Mouse (Mus musculus) forebrain, embryonic 10.5 days (tissue): ENCODE results near the gene Car4. TPM values are rescaled to one million over a fixed set of nuclear protein-coding genes. Genes with fewer than 3 reads are reported as not detected.
A peak's percentile ranks its signal among the peaks of the same experiment; 100 is the strongest.

ENCODE experiments used
- DNase-seq: peaks from one replicate; pipeline ENCODE4 v3.0.0-alpha.2; 2017; ENCODE audit warnings: low spot score; ENCODE audit errors: extremely low spot score
- H3K27ac ChIP-seq: fragments of 300-500 bp; sonication (generic); 2 replicates; pipeline ENCODE4 v1.5.1; 2016; ENCODE audit warnings: mild to moderate bottlenecking
- H3K27me3 ChIP-seq: fragments of 300-500 bp; sonication (generic); 2 replicates; pipeline ENCODE4 v1.6.1; 2016; ENCODE audit warnings: mild to moderate bottlenecking; ENCODE audit not compliant: poor library complexity, severe bottlenecking
- H3K36me3 ChIP-seq: fragments of 300-500 bp; sonication (generic); replicated peaks from 2 replicates; pipeline ENCODE4 v1.6.1; 2016; ENCODE audit warnings: mild to moderate bottlenecking, moderate library complexity
- H3K4me1 ChIP-seq: fragments of 300-500 bp; sonication (generic); 2 replicates; pipeline ENCODE4 v1.6.1; 2016
- H3K4me3 ChIP-seq: fragments of 300-500 bp; sonication (generic); 2 replicates; pipeline ENCODE4 v1.5.1; 2016; ENCODE audit warnings: mild to moderate bottlenecking, moderate library complexity
- H3K9me3 ChIP-seq: fragments of 300-500 bp; sonication (generic); 2 replicates; pipeline ENCODE4 v1.6.1; 2016; ENCODE audit warnings: mild to moderate bottlenecking, moderate library complexity
- WGBS: fragments of 180-500 bp; shearing (Covaris S2); methylation state at CpG from one replicate; pipeline ENCODE4 v1.1.7; 2016; 5-methylcytosine and 5-hydroxymethylcytosine counted together
- polyA plus RNA-seq: library from polyadenylated mRNA; unstranded; fragments of >200 nt; fragmentation: Nextera tagmentation; extraction: Ambion mirVana; gene quantifications from 2 replicates; pipeline ENCODE4 v1.2.1, GENCODE M21; 2016

Car4 gene
- 3.7 and 3.8 TPM in 2 replicates for polyA plus RNA-seq

DNA sequence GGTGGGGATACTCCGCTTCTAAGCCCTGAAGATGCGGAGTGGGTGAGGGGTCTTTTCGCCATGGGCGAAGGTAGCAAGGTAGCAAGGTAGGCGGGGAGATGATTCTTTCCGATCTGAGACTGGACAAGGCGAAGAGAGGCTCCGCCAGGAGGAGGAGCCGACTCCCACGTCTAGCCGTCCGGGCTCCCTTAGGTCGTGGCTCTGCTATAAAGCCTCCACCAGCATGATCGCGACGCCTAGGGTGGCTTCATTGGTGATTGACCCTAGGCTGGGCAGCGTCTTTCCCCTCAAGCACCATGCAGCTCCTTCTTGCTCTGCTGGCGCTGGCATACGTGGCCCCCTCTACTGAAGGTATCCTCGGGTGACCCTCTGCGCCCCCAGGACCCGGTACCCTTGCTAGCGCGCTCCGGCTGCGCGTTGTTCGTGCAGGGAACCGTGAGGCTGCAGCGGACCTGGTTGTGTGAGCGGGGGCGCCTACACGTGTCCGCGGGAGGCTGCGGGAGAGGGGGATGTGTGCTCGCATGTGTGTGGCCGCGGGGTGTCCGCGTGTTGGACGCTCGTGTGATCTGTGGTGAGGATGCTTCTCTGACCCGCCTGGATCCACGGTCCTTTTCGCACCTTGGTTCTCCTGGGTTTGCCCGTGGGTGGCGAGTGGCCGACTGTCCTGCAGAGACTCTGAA lies at the start of gene Car4:
Gene Car4 (plus strand): TSS at position 196 of the 680 bp plus-strand sequence.
- Histone ChIP-seq H3K9me3 (no peaks in the 10 kb centered on the region), H3K27ac (no peak within 1 kb of the TSS), H3K27me3 (peaks cover 55% of the 10 kb centered on the region), H3K4me3 (peak within 1 kb of the TSS; percentile 48), H3K36me3 (no peaks in the 10 kb centered on the region), H3K4me1 (peaks cover 42% of the 10 kb centered on the region)
- no peak for DNase-seq
- WGBS, result under 1% methylated on average over 49 of the region's 49 CpGs

DNA sequence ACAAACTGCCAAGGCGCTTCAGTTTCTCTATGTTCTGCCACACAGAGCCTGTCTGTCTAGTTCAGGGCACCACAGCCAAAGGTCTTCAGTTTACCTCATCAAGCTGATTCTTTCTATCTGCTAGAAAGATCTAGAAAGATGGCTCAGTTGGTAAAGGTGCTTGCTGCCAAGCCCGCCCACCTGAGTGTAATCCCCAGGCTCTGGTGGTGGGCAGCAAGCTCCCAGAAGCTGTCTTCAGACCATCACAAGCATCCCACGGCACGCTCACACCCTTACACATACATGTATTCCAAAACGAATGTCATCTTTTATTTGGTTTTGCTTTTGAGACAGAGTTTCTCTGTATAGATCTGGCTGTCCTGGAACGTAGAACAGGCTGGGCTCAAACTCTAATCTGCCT lies 49.1 kb upstream of the Car4 start:
- no peaks in the 10 kb centered on the region for H3K4me1 ChIP-seq
- H3K9me3 ChIP-seq, result no peaks in the 10 kb centered on the region
- H3K27ac ChIP-seq, result no peak overlapping the region
- peaks cover 100% of the 10 kb centered on the region for H3K36me3 ChIP-seq
- no peaks in the 10 kb centered on the region for H3K27me3 ChIP-seq
- WGBS, result 91% methylated on average over 6 of the region's 6 CpGs
- no peak overlapping the region for H3K4me3 ChIP-seq
- no peak for DNase-seq

DNA sequence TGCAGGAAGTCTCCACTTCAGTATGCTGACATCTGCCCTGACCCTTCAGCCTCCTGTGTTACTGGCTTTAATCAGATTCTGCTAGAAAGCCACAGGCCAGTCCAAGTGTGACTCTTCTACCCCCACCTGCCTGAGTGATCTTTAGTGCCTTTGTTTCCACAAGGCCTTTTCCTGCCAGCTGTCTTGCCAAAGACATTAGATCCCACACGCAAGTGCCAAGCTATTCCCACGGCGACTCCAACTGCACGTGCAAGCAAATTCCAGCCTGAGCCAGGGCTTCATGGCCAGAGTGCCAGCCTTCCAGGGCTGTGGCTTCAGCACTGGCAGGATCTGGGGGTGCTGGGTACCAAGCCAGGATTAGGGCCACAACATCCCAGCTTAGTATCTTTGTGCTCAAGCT lies 47.2 kb upstream of the Car4 start:
- no peak overlapping the region for H3K27ac ChIP-seq
- H3K9me3 ChIP-seq, result no peaks in the 10 kb centered on the region
- no peak for DNase-seq
- H3K27me3 ChIP-seq, result no peaks in the 10 kb centered on the region
- H3K36me3 ChIP-seq, result peaks cover 93% of the 10 kb centered on the region
- 87% methylated on average over 4 of the region's 4 CpGs for WGBS
- H3K4me1 ChIP-seq, result peaks cover 15% of the 10 kb centered on the region
- H3K4me3 ChIP-seq, result no peak overlapping the region

DNA sequence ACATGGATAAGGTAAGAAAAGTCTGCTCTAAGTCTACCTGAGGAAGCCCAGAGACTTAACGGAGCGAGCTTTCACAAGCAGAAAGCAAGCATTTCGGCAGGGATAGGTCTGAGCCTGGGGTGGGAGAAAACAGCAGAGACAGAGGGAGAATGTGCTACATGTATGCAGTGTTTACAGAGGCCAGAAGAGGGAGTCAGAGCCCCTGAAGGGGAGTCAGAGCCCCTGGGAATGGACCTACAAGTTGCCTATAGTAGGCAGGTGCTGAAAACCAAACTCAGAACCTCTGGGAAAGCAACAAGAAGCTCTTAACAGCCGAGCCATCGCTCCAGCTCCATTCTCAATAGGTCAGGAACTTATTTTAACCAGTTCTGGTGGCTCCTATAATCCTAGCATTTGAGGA lies 42.9 kb upstream of the Car4 start:
- Histone ChIP-seq H3K9me3 (no peaks in the 10 kb centered on the region), H3K36me3 (peaks cover 50% of the 10 kb centered on the region), H3K4me3 (peak overlapping the region; percentile 95; the same call in 1 of the 2 replicates), H3K27ac (no peak overlapping the region), H3K4me1 (peaks cover 31% of the 10 kb centered on the region), H3K27me3 (no peaks in the 10 kb centered on the region)
- DNase-seq, result no peak
- WGBS, result 84% methylated on average over 5 of the region's 5 CpGs

DNA sequence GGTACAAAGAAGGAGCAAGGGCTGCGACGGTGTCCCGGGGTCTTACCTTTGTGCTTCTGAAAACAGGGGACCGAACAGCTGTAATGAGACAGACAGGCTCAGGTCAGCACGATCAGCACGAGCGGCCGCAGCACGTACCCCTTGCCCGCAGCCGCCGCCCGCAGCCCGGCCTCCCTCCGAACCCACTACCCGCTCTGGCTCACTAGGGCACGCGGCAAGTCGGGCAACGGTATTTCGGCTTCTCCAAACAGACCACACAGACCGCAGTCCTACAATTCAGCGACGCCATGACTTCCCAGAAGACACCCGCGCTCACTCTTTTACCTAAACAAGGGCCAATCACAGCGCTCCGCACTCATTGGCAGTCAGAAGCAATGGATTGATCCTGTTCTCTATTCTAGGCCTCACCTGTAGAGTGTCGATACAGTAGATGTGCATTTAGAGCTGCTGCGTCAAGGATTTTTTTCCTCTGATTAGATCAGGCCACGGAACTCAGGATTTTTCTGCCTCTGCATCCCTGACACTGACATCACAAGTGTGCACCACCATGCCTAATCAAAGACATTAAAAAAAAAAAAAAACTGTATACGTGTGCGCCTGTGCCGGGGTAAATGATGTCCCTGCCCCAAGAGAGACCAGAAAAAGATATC lies 41.4 kb upstream of the Car4 start, which contains the start of gene Znhit3:
Gene Znhit3 (minus strand): TSS at position 314 of the 650 bp plus-strand sequence.
- H3K4me1 ChIP-seq, result peaks cover 31% of the 10 kb centered on the region
- peak; percentile 84 for DNase-seq
- no peaks in the 10 kb centered on the region for H3K27me3 ChIP-seq
- peaks cover 35% of the 10 kb centered on the region for H3K36me3 ChIP-seq
- peak within 1 kb of the TSS; percentile 89 for H3K27ac ChIP-seq
- H3K9me3 ChIP-seq, result no peaks in the 10 kb centered on the region
- H3K4me3 ChIP-seq, result peak within 1 kb of the TSS; percentile 95
- 3% methylated on average over 34 of the region's 34 CpGs for WGBS

DNA sequence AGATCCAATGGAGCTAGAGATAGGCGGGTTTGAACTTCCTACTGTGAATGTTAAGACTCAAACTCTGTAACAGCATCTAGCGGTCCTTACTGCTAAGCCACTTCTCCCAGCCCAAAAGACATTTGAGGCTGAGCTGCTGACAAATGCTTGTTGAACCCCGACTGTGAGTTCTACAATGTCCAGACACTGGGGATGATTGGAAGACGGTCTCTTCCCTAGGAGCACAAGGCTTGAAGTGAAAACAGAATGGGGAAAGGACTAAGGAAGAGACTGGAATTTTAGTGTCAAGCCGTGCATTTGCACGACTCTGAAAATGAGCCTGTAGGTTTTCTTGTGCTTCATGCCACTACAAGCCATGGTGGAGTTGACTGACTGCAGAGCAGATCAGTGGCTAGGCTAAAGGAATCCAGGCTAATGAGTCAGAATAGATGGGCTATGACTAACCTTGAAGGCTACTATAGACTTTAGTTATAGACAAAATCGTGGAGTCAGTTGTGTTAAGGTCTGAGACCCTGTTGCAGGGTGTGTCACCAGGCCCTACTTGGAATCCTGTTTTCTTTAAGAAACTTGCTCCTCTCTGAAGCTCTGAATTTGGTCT lies 40.8 kb upstream of the Car4 start:
- Histone ChIP-seq H3K4me3 (peak overlapping the region; percentile 95), H3K27me3 (no peaks in the 10 kb centered on the region), H3K4me1 (peaks cover 31% of the 10 kb centered on the region), H3K36me3 (peaks cover 29% of the 10 kb centered on the region), H3K9me3 (no peaks in the 10 kb centered on the region), H3K27ac (peak overlapping the region; percentile 89)
- WGBS, result 64% methylated on average over 7 of the region's 7 CpGs
- no peak for DNase-seq

DNA sequence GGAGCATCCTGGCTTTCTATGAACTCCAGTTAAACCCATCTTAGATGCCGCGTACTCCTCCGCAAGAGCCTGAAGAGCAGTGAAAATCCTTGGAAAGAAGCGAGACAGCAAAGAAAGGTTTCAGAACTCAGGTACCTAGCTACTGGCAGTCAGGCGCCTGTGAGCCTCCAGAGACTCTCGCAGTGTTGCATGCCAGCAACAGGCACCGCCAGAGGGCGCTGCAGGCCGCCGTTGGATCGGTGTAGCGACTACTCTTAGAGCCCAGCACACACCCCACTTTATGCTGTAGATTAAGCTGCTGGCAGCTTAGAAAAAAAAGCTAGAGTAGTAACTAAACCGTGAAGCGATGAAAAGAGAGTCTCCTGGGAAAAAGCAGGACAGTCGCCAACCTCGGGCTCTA lies 39.2 kb upstream of the Car4 start:
- Histone ChIP-seq H3K27ac (no peak overlapping the region), H3K4me3 (peak overlapping the region; percentile 23; the same call in 1 of the 2 replicates), H3K9me3 (no peaks in the 10 kb centered on the region), H3K27me3 (no peaks in the 10 kb centered on the region), H3K4me1 (peaks cover 31% of the 10 kb centered on the region), H3K36me3 (peaks cover 13% of the 10 kb centered on the region)
- 8% methylated on average over 16 of the region's 16 CpGs for WGBS
- peak; percentile 87 for DNase-seq

DNA sequence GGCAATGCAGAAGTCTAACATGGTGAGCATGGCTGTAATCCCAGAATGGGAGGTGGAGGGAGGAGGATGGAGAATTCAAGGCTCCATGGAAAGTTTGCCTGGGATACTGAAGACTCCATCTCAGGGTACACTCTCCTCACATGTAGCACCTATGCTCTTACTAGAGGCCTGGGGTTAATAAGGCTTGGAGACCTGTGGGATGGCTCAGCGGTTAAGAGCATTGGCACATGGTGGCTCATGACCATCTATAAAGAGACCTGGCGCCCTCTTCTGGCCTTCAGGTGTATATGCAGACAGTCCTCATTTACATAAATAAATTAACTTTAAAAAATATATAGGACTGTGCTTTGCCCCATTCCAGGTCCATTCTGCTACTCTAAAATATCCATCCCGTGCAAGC lies 38.3 kb upstream of the Car4 start:
- Histone ChIP-seq H3K27ac (no peak overlapping the region), H3K27me3 (no peaks in the 10 kb centered on the region), H3K36me3 (peaks cover 4% of the 10 kb centered on the region), H3K4me1 (peaks cover 27% of the 10 kb centered on the region), H3K4me3 (no peak overlapping the region), H3K9me3 (no peaks in the 10 kb centered on the region)
- no peak for DNase-seq
- 45% methylated on average over 3 of the region's 3 CpGs for WGBS

DNA sequence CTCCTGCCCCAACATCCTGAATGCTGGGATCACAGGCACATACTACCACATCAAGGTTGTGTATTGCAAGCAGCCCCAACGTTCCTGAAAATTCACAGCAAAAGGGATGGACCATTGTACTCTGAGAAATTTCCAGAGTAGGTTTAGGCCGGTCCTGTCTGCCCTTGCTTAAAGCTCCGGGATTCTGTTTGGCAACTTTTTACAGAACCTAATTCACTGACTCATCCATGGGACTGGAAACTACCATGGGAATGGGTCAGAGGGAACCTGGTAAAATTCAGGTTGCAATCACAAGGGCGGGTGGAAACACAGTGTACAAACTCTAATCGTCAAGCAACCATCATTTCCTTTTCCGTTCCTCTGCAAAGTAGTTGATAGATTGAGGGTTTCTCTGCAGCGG lies 37.6 kb upstream of the Car4 start:
- no peak overlapping the region for H3K4me3 ChIP-seq
- WGBS, result 77% methylated on average over 7 of the region's 7 CpGs

DNA sequence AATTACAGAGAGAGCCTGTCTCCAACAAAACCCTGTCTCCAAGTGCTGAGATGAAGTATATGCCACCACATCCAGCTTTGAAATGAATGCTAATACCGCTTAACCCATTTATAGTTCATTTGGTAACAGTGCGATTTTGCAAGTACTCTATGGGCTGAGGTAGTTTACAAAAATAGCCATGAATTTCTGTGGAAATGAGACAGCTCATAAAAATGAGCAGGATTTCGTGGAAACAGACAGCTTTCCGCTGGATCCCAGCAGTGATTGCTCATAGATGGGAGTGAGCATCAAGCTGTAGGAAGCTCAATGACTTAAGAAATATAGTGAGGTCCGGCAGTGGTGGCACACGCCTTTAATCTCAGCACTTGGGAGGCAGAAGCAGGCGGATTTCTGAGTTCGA lies 36.6 kb upstream of the Car4 start:
- no peak for DNase-seq
- H3K4me3 ChIP-seq, result no peak overlapping the region
- WGBS, result 92% methylated on average over 8 of the region's 8 CpGs
- peaks cover 10% of the 10 kb centered on the region for H3K4me1 ChIP-seq
- no peaks in the 10 kb centered on the region for H3K27me3 ChIP-seq
- no peak overlapping the region for H3K27ac ChIP-seq
- no peaks in the 10 kb centered on the region for H3K36me3 ChIP-seq
- no peaks in the 10 kb centered on the region for H3K9me3 ChIP-seq

More for the DNA sequence above, 37.6 kb upstream of the Car4 start:
- no peaks in the 10 kb centered on the region for H3K36me3 ChIP-seq
- no peaks in the 10 kb centered on the region for H3K9me3 ChIP-seq
- no peak overlapping the region for H3K27ac ChIP-seq
- no peak for DNase-seq
- H3K4me1 ChIP-seq, result peaks cover 20% of the 10 kb centered on the region
- no peaks in the 10 kb centered on the region for H3K27me3 ChIP-seq

DNA sequence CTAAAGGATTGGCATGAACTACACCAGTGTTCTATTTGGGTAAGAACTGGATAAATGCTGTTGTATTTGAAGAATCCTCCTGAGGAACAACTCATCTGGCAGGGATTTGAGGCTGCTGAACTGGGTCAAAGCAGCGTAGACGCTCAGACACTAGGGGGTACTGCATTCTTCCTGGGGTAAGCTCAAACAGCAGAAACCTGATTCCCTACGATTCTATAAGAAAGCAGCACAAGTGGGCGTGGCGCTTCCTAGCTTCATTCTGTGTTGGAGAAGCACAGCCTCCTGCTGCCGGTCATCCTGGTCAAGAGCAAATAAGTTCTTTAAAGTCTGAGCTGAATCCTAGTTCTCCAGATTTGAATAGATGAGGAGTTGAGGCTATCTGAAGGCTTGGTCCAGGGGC lies 25.3 kb upstream of the Car4 start:
- no peak overlapping the region for H3K27ac ChIP-seq
- no peaks in the 10 kb centered on the region for H3K27me3 ChIP-seq
- DNase-seq, result no peak
- H3K36me3 ChIP-seq, result no peaks in the 10 kb centered on the region
- H3K4me3 ChIP-seq, result no peak overlapping the region
- H3K9me3 ChIP-seq, result no peaks in the 10 kb centered on the region
- 0 out of 2 replicates have a peak, but pooled peaks cover 7% of the 10 kb centered on the region for H3K4me1 ChIP-seq
- 12% methylated on average over 6 of the region's 6 CpGs for WGBS

DNA sequence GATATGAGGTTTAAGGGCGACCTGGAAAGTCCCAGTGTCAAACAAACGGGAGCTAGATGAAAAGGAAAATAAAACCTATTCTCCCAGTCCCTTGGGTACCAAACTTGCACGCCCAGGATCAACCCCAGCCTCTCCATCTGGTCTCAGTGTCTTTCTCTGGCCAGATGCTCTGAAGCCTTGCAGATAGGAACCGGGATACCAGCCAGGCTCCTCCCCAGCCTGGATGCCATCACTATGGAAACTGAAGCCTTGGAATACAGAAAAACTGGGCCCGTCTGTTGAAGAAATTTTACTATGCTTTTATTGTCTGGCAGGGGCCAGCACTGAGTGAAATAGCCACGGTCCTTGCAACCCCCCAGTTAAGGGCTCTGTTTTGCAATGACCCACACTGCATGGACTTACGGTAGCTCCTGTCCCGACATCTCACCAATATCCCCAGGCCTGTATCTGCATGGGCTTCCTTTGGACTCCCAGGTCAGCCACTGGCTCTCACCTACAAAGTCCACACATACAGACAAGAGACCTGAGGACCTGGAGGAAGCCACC lies 18.0 kb upstream of the Car4 start:
- no peak overlapping the region for H3K27ac ChIP-seq
- no peak overlapping the region for H3K4me3 ChIP-seq
- H3K4me1 ChIP-seq, result peaks cover 16% of the 10 kb centered on the region
- 76% methylated on average over 8 of the region's 8 CpGs for WGBS
- no peak for DNase-seq
- H3K36me3 ChIP-seq, result no peaks in the 10 kb centered on the region
- H3K27me3 ChIP-seq, result peaks cover 4% of the 10 kb centered on the region; the same call in 1 of the 2 replicates
- no peaks in the 10 kb centered on the region for H3K9me3 ChIP-seq

DNA sequence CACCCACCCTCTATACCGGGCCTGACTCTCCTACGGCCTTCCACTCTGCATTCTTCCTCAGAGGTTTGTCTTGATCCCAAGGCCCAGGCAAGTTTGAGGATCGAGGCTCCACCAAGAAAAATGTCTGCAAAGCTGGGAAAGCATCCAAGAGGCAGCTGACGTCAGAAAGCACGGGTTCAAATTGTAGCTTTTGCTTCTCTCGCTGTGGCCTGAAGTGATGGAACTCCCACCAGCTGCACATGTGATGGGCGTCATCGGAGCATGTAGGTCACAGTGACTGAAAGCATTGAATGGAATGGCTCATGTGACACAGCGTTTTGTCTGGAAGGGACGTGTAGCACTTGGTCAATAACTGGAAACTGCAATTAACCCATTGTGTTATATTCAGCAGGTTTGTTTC lies 17.4 kb upstream of the Car4 start:
- Histone ChIP-seq H3K27me3 (peaks cover 10% of the 10 kb centered on the region; the same call in 1 of the 2 replicates), H3K4me3 (no peak overlapping the region), H3K4me1 (peaks cover 21% of the 10 kb centered on the region), H3K36me3 (no peaks in the 10 kb centered on the region), H3K9me3 (no peaks in the 10 kb centered on the region), H3K27ac (no peak overlapping the region)
- no peak for DNase-seq
- 86% methylated on average over 10 of the region's 10 CpGs for whole genome bisulfite sequencing
